25 mouse cellular contexts compared by ENCODE assay signal in the genomic region with DNA sequence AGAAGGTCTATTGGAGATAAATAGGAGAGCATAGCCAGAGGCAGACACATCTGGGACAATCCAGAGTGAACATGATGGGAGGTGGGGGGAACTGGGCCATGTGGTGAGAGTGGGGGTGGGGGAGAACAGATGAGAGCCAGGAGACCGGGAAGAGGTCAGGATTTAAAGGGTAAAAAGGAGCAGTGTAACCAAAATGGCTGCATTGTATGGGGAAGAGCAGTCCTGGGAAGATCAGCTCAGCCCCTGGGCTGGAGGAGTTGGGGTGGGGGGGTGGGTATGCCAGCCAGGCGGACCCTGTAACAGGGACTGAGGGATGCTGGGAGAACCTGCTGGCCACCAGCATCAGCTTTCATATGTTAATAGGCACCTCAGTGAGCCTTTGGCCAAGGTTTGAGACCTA. TPM values are rescaled to one million over a fixed set of nuclear protein-coding genes. Genes with fewer than 3 reads are reported as not detected.
DNase-seq lines count a peak whose midpoint lies in the region; ATAC-seq lines count a peak whose summit lies in the region.
"Had no signal": no experiment of that assay in that cellular context is flagged by ENCODE, and none has a peak within 500 bp of the region (broad histone marks: within the 10 kb centered on the region; RNA-seq: fewer than 3 reads in every experiment).

No protein-coding gene starts in this region.

- H3K27ac ChIP-seq in hindbrain, embryonic 14.5 days = no peak overlapping the region
- H3K27ac ChIP-seq in hindbrain, embryonic 12.5 days = no peak overlapping the region
- H3K27ac ChIP-seq in midbrain, embryonic 12.5 days (replicated peaks) = no peak overlapping the region
- H3K27ac ChIP-seq in midbrain, embryonic 10.5 days (replicated peaks) = no peak overlapping the region
- H3K27ac ChIP-seq in midbrain, embryonic 15.5 days = no peak overlapping the region
- H3K27ac ChIP-seq: forebrain, embryonic 10.5 days; forebrain, embryonic 15.5 days; heart, embryonic 15.5 days; hindbrain, embryonic 13.5 days had no signal

- H3K9ac ChIP-seq in hindbrain, embryonic 14.5 days = no peak overlapping the region
- no peak overlapping the region for H3K9ac ChIP-seq in hindbrain, embryonic 12.5 days
- no peak overlapping the region for H3K9ac ChIP-seq in midbrain, embryonic 12.5 days (replicated peaks)
- H3K9ac ChIP-seq in midbrain, embryonic 15.5 days = no peak overlapping the region
- H3K9ac ChIP-seq: forebrain, embryonic 15.5 days; heart, embryonic 12.5 days; heart, embryonic 15.5 days; hindbrain, embryonic 13.5 days had no signal

- H3K27me3 ChIP-seq in hindbrain, embryonic 14.5 days (ENCODE audit: control insufficient read depth, insufficient read depth, low read length) = no peaks in the 10 kb centered on the region
- no peaks in the 10 kb centered on the region for H3K27me3 ChIP-seq in hindbrain, embryonic 12.5 days
- 0 out of 2 replicates have a peak, but pooled peaks cover 3% of the 10 kb centered on the region for H3K27me3 ChIP-seq in midbrain, embryonic 12.5 days
- H3K27me3 ChIP-seq in midbrain, embryonic 10.5 days (ENCODE audit: low read depth, poor library complexity, severe bottlenecking) = no peaks in the 10 kb centered on the region
- H3K27me3 ChIP-seq in midbrain, embryonic 15.5 days (replicated peaks) = no peaks in the 10 kb centered on the region
- H3K27me3 ChIP-seq: CH12.LX; forebrain, embryonic 15.5 days; heart, embryonic 12.5 days; heart, embryonic 15.5 days; hindbrain, embryonic 13.5 days had no signal

- DNase-seq in heart, adult 11 months = peak; percentile 44
- no peak for DNase-seq in heart, adult 18-20 months
- no peak for DNase-seq in hindbrain, embryonic 14.5 days (ENCODE audit: low spot score)
- DNase-seq in midbrain, embryonic 10.5 days (ENCODE audit: low spot score) = no peak
- DNase-seq in embryo, embryonic 10 days (ENCODE audit: low spot score) = no peak
- DNase-seq: adrenal gland, postnatal 14 days; B cell, adult 2 months; cerebellum, adult 11 months; cerebellum, adult 2 months; cerebellum, adult 9-11 months; cerebellum, postnatal 25 days; gastrocnemius, postnatal 25 days; heart, postnatal 10 days; heart, postnatal 4 days had no signal

- H3K4me3 ChIP-seq in hindbrain, embryonic 14.5 days (replicated peaks; ENCODE audit: low read length) = no peak overlapping the region
- H3K4me3 ChIP-seq in hindbrain, embryonic 12.5 days = no peak overlapping the region
- no peak overlapping the region for H3K4me3 ChIP-seq in midbrain, embryonic 12.5 days
- H3K4me3 ChIP-seq in midbrain, embryonic 10.5 days = no peak overlapping the region
- no peak overlapping the region for H3K4me3 ChIP-seq in midbrain, embryonic 15.5 days
- H3K4me3 ChIP-seq: forebrain, embryonic 10.5 days; forebrain, embryonic 15.5 days; heart, embryonic 12.5 days; heart, embryonic 15.5 days; hindbrain, embryonic 13.5 days had no signal

- no peaks in the 10 kb centered on the region for H3K4me1 ChIP-seq in hindbrain, embryonic 14.5 days (replicated peaks; ENCODE audit: control insufficient read depth, insufficient read depth, low read length)
- H3K4me1 ChIP-seq in hindbrain, embryonic 12.5 days = peaks cover 2% of the 10 kb centered on the region; the same call in 1 of the 2 replicates
- H3K4me1 ChIP-seq in midbrain, embryonic 12.5 days = 0 out of 2 replicates have a peak, but pooled peaks cover 9% of the 10 kb centered on the region
- peaks cover 19% of the 10 kb centered on the region for H3K4me1 ChIP-seq in midbrain, embryonic 10.5 days
- H3K4me1 ChIP-seq in midbrain, embryonic 15.5 days = no peaks in the 10 kb centered on the region
- H3K4me1 ChIP-seq: forebrain, embryonic 15.5 days; heart, embryonic 15.5 days had no signal

- no peaks in the 10 kb centered on the region for H3K9me3 ChIP-seq in hindbrain, embryonic 14.5 days (ENCODE audit: control insufficient read depth, low read length)
- H3K9me3 ChIP-seq in hindbrain, embryonic 12.5 days (replicated peaks) = no peaks in the 10 kb centered on the region
- H3K9me3 ChIP-seq in midbrain, embryonic 12.5 days = no peaks in the 10 kb centered on the region
- no peaks in the 10 kb centered on the region for H3K9me3 ChIP-seq in midbrain, embryonic 10.5 days (replicated peaks)
- no peaks in the 10 kb centered on the region for H3K9me3 ChIP-seq in midbrain, embryonic 15.5 days
- H3K9me3 ChIP-seq: forebrain, embryonic 10.5 days; forebrain, embryonic 15.5 days; heart, embryonic 12.5 days; heart, embryonic 15.5 days; hindbrain, embryonic 13.5 days had no signal

- 0 out of 2 replicates have a peak, but pooled peaks have one; percentile 21 for ATAC-seq in hindbrain, embryonic 14.5 days (ENCODE audit: low FRiP score)
- no peak for ATAC-seq in hindbrain, embryonic 12.5 days (ENCODE audit: low FRiP score)
- peak; percentile 59 for ATAC-seq in midbrain, embryonic 12.5 days (ENCODE audit: low FRiP score, low read depth)
- peak; percentile 67; the same call in 1 of the 2 replicates for ATAC-seq in midbrain, embryonic 15.5 days (replicated peaks)
- ATAC-seq: forebrain, embryonic 15.5 days; intestine, postnatal 0 days had no signal

- 27% methylated on average over 2 of the region's 2 CpGs for whole genome bisulfite sequencing in hindbrain, embryonic 14.5 days
- WGBS in hindbrain, embryonic 12.5 days = 18% methylated on average over 2 of the region's 2 CpGs
- WGBS in midbrain, embryonic 12.5 days = 30% methylated on average over 2 of the region's 2 CpGs
- WGBS in midbrain, embryonic 10.5 days = 51% methylated on average over 2 of the region's 2 CpGs
- 34% methylated on average over 2 of the region's 2 CpGs for WGBS in midbrain, embryonic 15.5 days

- no peak overlapping the region for H3K4me2 ChIP-seq in hindbrain, embryonic 14.5 days (replicated peaks)
- no peak overlapping the region for H3K4me2 ChIP-seq in hindbrain, embryonic 12.5 days (replicated peaks)
- H3K4me2 ChIP-seq in midbrain, embryonic 12.5 days (replicated peaks) = no peak overlapping the region
- H3K4me2 ChIP-seq in midbrain, embryonic 15.5 days = no peak overlapping the region
- H3K4me2 ChIP-seq: forebrain, embryonic 15.5 days; heart, embryonic 12.5 days; heart, embryonic 15.5 days; hindbrain, embryonic 13.5 days had no signal

- no peaks in the 10 kb centered on the region for H3K36me3 ChIP-seq in hindbrain, embryonic 14.5 days (replicated peaks; ENCODE audit: control insufficient read depth, insufficient read depth)
- H3K36me3 ChIP-seq in hindbrain, embryonic 12.5 days = no peaks in the 10 kb centered on the region
- H3K36me3 ChIP-seq in midbrain, embryonic 12.5 days = no peaks in the 10 kb centered on the region
- H3K36me3 ChIP-seq in midbrain, embryonic 10.5 days = no peaks in the 10 kb centered on the region
- H3K36me3 ChIP-seq in midbrain, embryonic 15.5 days (replicated peaks) = no peaks in the 10 kb centered on the region
- H3K36me3 ChIP-seq: forebrain, embryonic 10.5 days; forebrain, embryonic 15.5 days; heart, embryonic 12.5 days; heart, embryonic 15.5 days; hindbrain, embryonic 13.5 days had no signal

RNA-seq across cellular contexts. Expression of a gene that starts 34.8 kb away (rescaled TPM):
- 1 to 10 TPM; 1.6 TPM for total RNA-seq in heart, adult 18-20 months (2021)
- polyA plus RNA-seq in hindbrain, embryonic 14.5 days (2014; fragmentation: Nextera tagmentation; extraction: Ambion mirVana) = 0.67 and 1.0 TPM in 2 replicates
- polyA plus RNA-seq in hindbrain, embryonic 12.5 days (2016; fragmentation: Nextera tagmentation; extraction: Ambion mirVana) = 0.30 and 0.52 TPM in 2 replicates
- 0.24 and 0.33 TPM in 2 replicates for polyA plus RNA-seq in midbrain, embryonic 12.5 days (2016; fragmentation: Nextera tagmentation; extraction: Ambion mirVana)
- 0.41 and 0.52 TPM in 2 replicates for polyA plus RNA-seq in midbrain, embryonic 10.5 days (2016; fragmentation: Nextera tagmentation; extraction: Ambion mirVana)
- polyA plus RNA-seq in midbrain, embryonic 15.5 days (2015; fragmentation: Nextera tagmentation; extraction: Ambion mirVana) = 0.32 and 1.0 TPM in 2 replicates
- total RNA-seq: MEL had no signal
